Mouse (Mus musculus) liver, postnatal 0 days (tissue): ENCODE results near the gene Mapkap1. TPM values are rescaled to one million over a fixed set of nuclear protein-coding genes. Genes with fewer than 3 reads are reported as not detected.
"Not testable (repeated sequence)": the region's sequence is repeated elsewhere in the genome, so short reads cannot be mapped to it uniquely, and the experiment has no call there.

ENCODE experiments used
- ATAC-seq: fragments of 200-750 bp; cut with Nextera tagmentation; 2 replicates; pipeline ENCODE4 v1.8.0; 2017; ENCODE audit warnings: mild to moderate bottlenecking, moderate library complexity
- DNase-seq: peaks from one replicate; pipeline ENCODE4 v3.0.0-alpha.2; 2016
- H3K27ac ChIP-seq: fragments of 300-500 bp; sonication (generic); 2 replicates; pipeline ENCODE4 v1.5.1; 2014; ENCODE audit warnings: antibody characterized with exemption, moderate library complexity, mild to moderate bottlenecking, low read depth
- H3K27me3 ChIP-seq: fragments of 300-500 bp; sonication (generic); 2 replicates; pipeline ENCODE4 v1.6.1; 2014; ENCODE audit warnings: low read length, control low read depth, mixed read lengths; ENCODE audit not compliant: insufficient read depth
- H3K36me3 ChIP-seq: fragments of 300-500 bp; sonication (generic); replicated peaks from 2 replicates; pipeline ENCODE4 v1.6.1; 2014; ENCODE audit warnings: mild to moderate bottlenecking, control low read depth, low read length, moderate library complexity, mixed read lengths; ENCODE audit not compliant: insufficient read depth
- H3K4me1 ChIP-seq: fragments of 300-500 bp; sonication (generic); 2 replicates; pipeline ENCODE4 v1.6.1; 2014; ENCODE audit warnings: antibody characterized with exemption, mild to moderate bottlenecking, control low read depth; ENCODE audit not compliant: insufficient read depth
- H3K4me2 ChIP-seq: fragments of 300-500 bp; sonication (generic); 2 replicates; pipeline ENCODE4 v1.6.1; 2014; ENCODE audit warnings: low read depth, mild to moderate bottlenecking, low read length, moderate library complexity, mixed read lengths
- H3K4me3 ChIP-seq: fragments of 300-500 bp; sonication (generic); 2 replicates; pipeline ENCODE4 v1.5.1; 2014; ENCODE audit warnings: low read depth, low read length
- H3K9ac ChIP-seq: fragments of 300-500 bp; sonication (generic); replicated peaks from 2 replicates; pipeline ENCODE4 v1.6.1; 2014; ENCODE audit warnings: mild to moderate bottlenecking, moderate library complexity
- H3K9me3 ChIP-seq: fragments of 300-500 bp; sonication (generic); 2 replicates; pipeline ENCODE4 v1.6.1; 2016; ENCODE audit warnings: mild to moderate bottlenecking, control low read depth, low read length, mixed read lengths
- CTCF ChIP-seq: sonication (generic); IDR thresholded peaks from 2 replicates; pipeline ENCODE4 v1.5.1; 2016; ENCODE audit warnings: antibody characterized with exemption, low read depth
- EP300 ChIP-seq: IDR thresholded peaks from 2 replicates; pipeline ENCODE4 v1.6.1; 2016; ENCODE audit warnings: antibody characterized with exemption, low read depth, mild to moderate bottlenecking
- WGBS: fragments of 180-500 bp; shearing (Covaris S2); extraction: QIAGEN DNeasy Blood & Tissue Kit; methylation state at CpG from one replicate; pipeline ENCODE4 v1.1.7; 2014; ENCODE audit not compliant: insufficient replicate concordance; 5-methylcytosine and 5-hydroxymethylcytosine counted together
- polyA plus RNA-seq: library from polyadenylated mRNA; unstranded; fragments of >200 nt; fragmentation: Nextera tagmentation; extraction: Ambion mirVana; gene quantifications from 2 replicates; pipeline ENCODE4 v1.2.1, GENCODE M21; 2015

Gene Mapkap1
- polyA plus RNA-seq, 1 experiment from 2014 or later = 31.3 TPM

- no peaks in the 10 kb centered on the region for H3K4me1 ChIP-seq
- no peak overlapping the region for H3K4me2 ChIP-seq
- no peaks in the 10 kb centered on the region for H3K27me3 ChIP-seq
- TF ChIP-seq EP300 = no peak
- no peaks in the 10 kb centered on the region for H3K9me3 ChIP-seq
- no peak overlapping the region for H3K9ac ChIP-seq
- WGBS = 64% methylated on average over 3 of the region's 3 CpGs
- no peak overlapping the region for H3K4me3 ChIP-seq
- DNase-seq = no peak
- H3K36me3 ChIP-seq = peaks cover 8% of the 10 kb centered on the region; the same call in 1 of the 2 replicates
- no peak for ATAC-seq
- H3K27ac ChIP-seq = no peak overlapping the region
Observed at GRCm38 (mm10) chr2:34503975-34504730, 97.6 kb downstream of the Mapkap1 start.

- H3K9me3 ChIP-seq, H3K4me1 ChIP-seq, H3K27me3 ChIP-seq, H3K27ac ChIP-seq, H3K4me3 ChIP-seq, H3K9ac ChIP-seq, H3K36me3 ChIP-seq, H3K4me2 ChIP-seq, ATAC-seq, DNase-seq: not testable (repeated sequence)
- 81% methylated on average over 2 of the region's 2 CpGs for WGBS
Observed at GRCm38 (mm10) chr2:34506162-34506561, 99.6 kb downstream of the Mapkap1 start.

GRCm38 (mm10) chr2:34509856-34510255 lies 103.3 kb downstream of the Mapkap1 start:
- no peak for ATAC-seq

GRCm38 (mm10) chr2:34515263-34515662 lies 108.7 kb downstream of the Mapkap1 start:
- Histone ChIP-seq H3K36me3 (peaks cover 4% of the 10 kb centered on the region; the same call in 1 of the 2 replicates), H3K9ac (no peak overlapping the region), H3K27me3 (no peaks in the 10 kb centered on the region), H3K27ac (no peak overlapping the region), H3K9me3 (no peaks in the 10 kb centered on the region), H3K4me2 (no peak overlapping the region), H3K4me3 (no peak overlapping the region), H3K4me1 (no peaks in the 10 kb centered on the region)
- no peak for TF ChIP-seq EP300
- TF ChIP-seq CTCF = no peak
- DNase-seq (no peak), ATAC-seq (no peak)
- 83% methylated on average over 5 of the region's 5 CpGs for WGBS

More at GRCm38 (mm10) chr2:34509856-34510255, 103.3 kb downstream of the Mapkap1 start:
- 92% methylated on average over 5 of the region's 5 CpGs for WGBS
- Histone ChIP-seq H3K27ac (no peak overlapping the region), H3K4me3 (no peak overlapping the region), H3K4me2 (no peak overlapping the region), H3K9ac (no peak overlapping the region), H3K9me3 (no peaks in the 10 kb centered on the region), H3K4me1 (no peaks in the 10 kb centered on the region), H3K36me3 (peaks cover 4% of the 10 kb centered on the region; the same call in 1 of the 2 replicates), H3K27me3 (no peaks in the 10 kb centered on the region)
- no peak for TF ChIP-seq CTCF
- TF ChIP-seq EP300 = no peak
- no peak for DNase-seq

GRCm38 (mm10) chr2:34518083-34518482 lies 111.5 kb downstream of the Mapkap1 start:
- no peak for DNase-seq
- Histone ChIP-seq H3K27ac (no peak overlapping the region), H3K27me3 (no peaks in the 10 kb centered on the region), H3K36me3 (peaks cover 7% of the 10 kb centered on the region; the same call in 1 of the 2 replicates), H3K4me2 (no peak overlapping the region), H3K9ac (no peak overlapping the region), H3K4me1 (no peaks in the 10 kb centered on the region), H3K9me3 (no peaks in the 10 kb centered on the region), H3K4me3 (no peak overlapping the region)
- no peak for ATAC-seq
- TF ChIP-seq CTCF (no peak), EP300 (no peak)
- 48% methylated on average over 2 of the region's 2 CpGs for WGBS

GRCm38 (mm10) chr2:34518526-34518925 lies 112.0 kb downstream of the Mapkap1 start:
- TF ChIP-seq EP300 (no peak), CTCF (no peak)
- H3K4me3 ChIP-seq = no peak overlapping the region
- no peak overlapping the region for H3K27ac ChIP-seq
- DNase-seq (no peak), ATAC-seq (no peak)
- H3K4me1 ChIP-seq = no peaks in the 10 kb centered on the region
- 80% methylated on average over 5 of the region's 5 CpGs for whole genome bisulfite sequencing
- no peaks in the 10 kb centered on the region for H3K27me3 ChIP-seq
- H3K9me3 ChIP-seq = no peaks in the 10 kb centered on the region
- H3K9ac ChIP-seq = no peak overlapping the region
- H3K36me3 ChIP-seq = peaks cover 7% of the 10 kb centered on the region; the same call in 1 of the 2 replicates
- no peak overlapping the region for H3K4me2 ChIP-seq
